Mouse (Mus musculus) gastrocnemius, postnatal 25 days (tissue): ENCODE measurements around the gene Lipi. TPM values are rescaled to one million over a fixed set of nuclear protein-coding genes. Genes with fewer than 3 reads are reported as not detected.

ENCODE experiments used
- DNase-seq: peaks from one replicate; pipeline ENCODE4 v3.0.0; 2022
- long read RNA-seq, 2 experiments: library from polyadenylated mRNA; stranded (forward); transcript quantifications; one replicate each; pipeline ENCODE4 v2.0.0; 2021
- total RNA-seq, 2 experiments: library from RNA; stranded (reverse); gene quantifications; 1 replicate in 1 of 2; 2 replicates in 1 of 2; pipeline ENCODE4 v1.2.3; 2021

Lipi gene
- not detected for total RNA-seq
- long read RNA-seq, experiment 1, result 0 reads
- long read RNA-seq, experiment 2, result 0 reads

- DNase-seq, result no peak
Measured at GRCm38 (mm10) chr16:75585961-75586360, at the start of gene Lipi. Gene Lipi (minus strand): TSS chr16:75586061.

- no peak for DNase-seq
Measured at GRCm38 (mm10) chr16:75627862-75628261, 42.0 kb upstream of the Lipi start.

GRCm38 (mm10) chr16:75617651-75618349 is 31.9 kb upstream of the Lipi start:
- DNase-seq, result no peak

- DNase-seq, result no peak
Measured at GRCm38 (mm10) chr16:75612561-75612960, 26.7 kb upstream of the Lipi start.

GRCm38 (mm10) chr16:75606415-75606814 is 20.6 kb upstream of the Lipi start:
- no peak for DNase-seq

- no peak for DNase-seq
Measured at GRCm38 (mm10) chr16:75593501-75594183, 7.8 kb upstream of the Lipi start.

GRCm38 (mm10) chr16:75592671-75593500 is 7.0 kb upstream of the Lipi start, which contains the start of gene Rbm11:
Gene Rbm11 (plus strand): TSS chr16:75592844.
- peak; percentile 78 for DNase-seq

GRCm38 (mm10) chr16:75586466-75586865 is 605 bp upstream of the Lipi start:
- DNase-seq, result no peak

- no peak for DNase-seq
Measured at GRCm38 (mm10) chr16:75582279-75582678, 3.6 kb downstream of the Lipi start.

- DNase-seq, result no peak
Measured at GRCm38 (mm10) chr16:75562910-75563309, 23.0 kb downstream of the Lipi start.

- no peak for DNase-seq
Measured at GRCm38 (mm10) chr16:75545310-75545709, 40.6 kb downstream of the Lipi start.

GRCm38 (mm10) chr16:75537784-75538565 is 47.9 kb downstream of the Lipi start:
- DNase-seq, result no peak

- no peak for DNase-seq
Measured at GRCm38 (mm10) chr16:75531705-75532104, 54.2 kb downstream of the Lipi start.

GRCm38 (mm10) chr16:75496568-75496967 is 89.3 kb downstream of the Lipi start:
- no peak for DNase-seq

Other genes starting within 250 kb of the Lipi start
- not detected for gene Rbm11, start 6.8 kb upstream of the Lipi start, total RNA-seq
- 1 to 10 TPM; 6.6 to 7.3 TPM for gene Hspa13, start 181.0 kb upstream of the Lipi start, total RNA-seq